Mouse (Mus musculus) embryonic fibroblast, embryonic 13.5 days (primary cell): ENCODE results near the gene H2-Q6.
"Not testable (repeated sequence)": the region's sequence is repeated elsewhere in the genome, so short reads cannot be mapped to it uniquely, and the experiment has no call there.

Experiments
- CTCF ChIP-seq: IDR thresholded peaks from 2 replicates; pipeline ENCODE4 v1.5.1; 2011; ENCODE audit warnings: mild to moderate bottlenecking, control low read depth, low read length, moderate library complexity, borderline replicate concordance; ENCODE audit not compliant: insufficient read depth
- POLR2A ChIP-seq: IDR thresholded peaks from 2 replicates; pipeline ENCODE4 v1.6.1; 2011; ENCODE audit warnings: low read depth, mild to moderate bottlenecking, control low read depth, low read length, moderate library complexity

GRCm38 (mm10) chr17:35419564-35419963 is 5.1 kb upstream of the H2-Q6 start:
- not testable (repeated sequence) for TF ChIP-seq CTCF, POLR2A
